Mouse (Mus musculus): ENCODE data around the gene Pot1a. TPM values are rescaled to one million over a fixed set of nuclear protein-coding genes. Genes with fewer than 3 reads are reported as not detected.

The Pot1a gene
- total RNA-seq (2021), result 10 to 100 TPM; 19.5 to 21.9 TPM
- long read RNA-seq, experiment 1, partial matches to known transcripts, result 1 of 8 reads
- long read RNA-seq, experiment 1, other reads (novel, unspliced or antisense), result 2 of 8 reads
- long read RNA-seq, experiment 2, partial matches to known transcripts, result 3 of 8 reads
- long read RNA-seq, experiment 2, other reads (novel, unspliced or antisense), result 1 of 8 reads

GRCm38 (mm10) chr6:25808806-25809495 lies at the start of gene Pot1a:
Pot1a (minus strand) TSS chr6:25809246.
- DNase-seq (ENCODE audit: low spot score in 2 of 2), result peak; percentile 83 to 90

- DNase-seq (ENCODE audit: low spot score in 2 of 2), result no peak
Measured at GRCm38 (mm10) chr6:25836261-25836660, 27.2 kb upstream of the Pot1a start.

DNA sequence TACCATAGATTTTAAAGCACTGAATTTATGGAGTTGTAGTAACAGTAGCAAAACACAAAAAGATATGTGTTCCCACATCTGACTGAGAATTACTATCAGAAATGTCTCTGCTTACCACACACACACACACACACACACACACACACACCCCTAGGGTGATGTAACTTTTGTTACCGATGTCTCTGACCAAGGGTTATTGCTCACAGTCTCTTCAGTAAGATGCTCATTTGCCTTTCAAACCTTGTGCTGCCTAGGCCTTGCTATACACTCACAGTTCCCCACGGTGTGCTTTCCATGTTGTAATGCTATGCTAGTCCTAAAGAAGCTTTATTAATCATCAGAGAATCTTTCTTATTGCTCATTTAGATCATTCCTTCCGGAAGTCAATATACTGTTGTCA lies 3.0 kb downstream of the Pot1a start:
- no peak for DNase-seq (ENCODE audit: low spot score in 2 of 2)

- no peak for DNase-seq (ENCODE audit: low spot score in 2 of 2)
Measured at GRCm38 (mm10) chr6:25802269-25802668, 6.8 kb downstream of the Pot1a start.

DNA sequence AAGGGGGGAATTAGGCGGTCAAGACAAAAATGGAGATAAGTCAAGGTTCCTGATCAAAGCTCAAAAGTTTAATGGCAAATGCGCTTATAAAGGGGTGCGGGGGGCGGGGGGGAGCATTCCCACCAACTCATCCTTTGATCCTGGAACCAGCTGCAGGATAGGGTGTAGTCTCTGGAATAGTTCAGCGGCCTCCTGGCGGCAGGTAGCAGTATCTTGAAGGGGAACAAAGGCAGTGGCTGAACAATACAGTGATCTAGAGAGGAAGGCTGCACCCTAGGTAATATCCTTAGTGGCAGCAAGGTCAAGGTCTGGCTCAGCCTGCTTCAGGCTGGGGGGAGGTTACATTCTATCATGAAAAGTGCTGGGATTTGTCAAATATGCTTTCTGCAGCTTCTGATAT lies 7.8 kb downstream of the Pot1a start:
- no peak for DNase-seq (ENCODE audit: low spot score in 2 of 2)

- DNase-seq (ENCODE audit: low spot score in 2 of 2), result no peak
Measured at GRCm38 (mm10) chr6:25768238-25768637, 40.8 kb downstream of the Pot1a start.

GRCm38 (mm10) chr6:25767552-25767951 lies 41.5 kb downstream of the Pot1a start:
- DNase-seq (ENCODE audit: low spot score in 2 of 2), result no peak

DNA sequence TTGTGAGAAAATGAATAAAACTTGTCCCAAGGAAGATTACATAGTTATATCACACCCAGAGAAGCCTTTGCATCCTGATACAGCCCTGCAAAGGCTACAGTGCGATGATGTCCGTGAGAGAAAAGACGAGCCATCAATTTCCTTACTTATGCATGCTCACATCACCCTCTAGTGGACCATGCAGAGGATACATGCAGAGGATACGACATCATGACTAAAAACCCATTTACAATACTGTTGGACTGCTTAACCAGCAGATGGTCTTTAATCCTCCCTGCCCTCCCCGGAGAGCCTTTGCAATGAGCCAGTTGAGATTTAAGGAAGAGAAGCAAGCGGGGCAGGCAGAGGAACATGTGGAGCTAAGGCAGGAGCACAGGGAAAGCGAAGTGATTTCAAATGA lies 42.0 kb downstream of the Pot1a start:
- DNase-seq (ENCODE audit: low spot score in 2 of 2), result no peak

DNA sequence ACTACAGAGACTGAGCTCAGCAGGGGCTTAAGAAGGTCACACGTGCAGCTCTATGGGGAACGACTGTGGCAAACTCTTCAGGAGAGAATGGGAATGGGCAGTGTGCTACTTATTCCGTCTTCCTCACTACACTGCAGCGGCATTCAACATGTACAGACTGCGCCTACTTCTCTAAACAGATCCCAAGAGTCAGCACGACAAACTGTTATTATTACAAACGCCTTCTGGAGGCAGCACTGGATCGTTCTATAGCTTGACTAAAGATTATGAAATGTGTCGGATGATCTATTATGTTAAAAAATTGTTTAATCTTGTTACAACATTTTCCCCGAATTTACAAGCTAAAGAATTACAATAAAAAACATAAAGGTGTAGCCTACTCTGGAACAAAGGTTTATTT lies 42.8 kb downstream of the Pot1a start:
- DNase-seq (ENCODE audit: low spot score in 2 of 2), result no peak

DNA sequence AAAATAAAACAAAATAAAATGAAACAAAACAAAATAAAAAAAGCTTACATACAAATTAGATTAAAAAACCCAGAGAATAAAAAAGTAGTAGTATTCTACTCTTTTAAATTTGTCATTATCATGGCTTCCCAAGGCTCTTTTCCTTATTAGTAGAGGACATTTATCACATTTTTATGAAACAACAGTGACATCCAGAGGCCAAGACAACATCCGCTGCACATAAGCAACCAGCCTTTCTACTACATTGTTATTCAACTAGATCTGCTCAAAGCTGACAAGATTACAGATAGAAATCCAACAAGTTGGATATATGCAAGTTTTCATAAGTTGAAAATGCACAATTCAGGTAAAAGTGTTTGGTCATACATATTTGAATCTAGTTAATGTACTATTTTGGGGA lies 56.4 kb downstream of the Pot1a start:
- DNase-seq (ENCODE audit: low spot score in 2 of 2), result no peak

- no peak for DNase-seq (ENCODE audit: low spot score in 2 of 2)
Measured at GRCm38 (mm10) chr6:25736533-25736932, 72.5 kb downstream of the Pot1a start.

DNA sequence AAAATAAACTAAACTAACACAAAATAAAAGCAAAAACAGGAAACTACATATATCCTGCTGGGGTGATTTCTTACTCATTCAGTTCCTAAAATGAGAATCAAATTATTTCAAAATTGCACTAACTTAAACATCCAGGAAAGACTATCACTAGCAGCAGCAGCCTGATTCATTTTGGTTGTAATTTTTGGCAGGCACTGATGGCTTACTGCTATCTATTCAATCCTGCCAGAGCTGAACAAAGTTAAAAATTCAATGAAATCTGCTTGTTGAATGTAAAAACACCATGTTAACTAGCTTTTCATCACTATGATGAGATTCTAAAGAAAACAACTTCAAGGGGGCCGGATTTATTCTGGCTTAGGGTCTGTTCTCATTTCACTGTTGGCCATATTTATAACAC lies 82.5 kb downstream of the Pot1a start:
- no peak for DNase-seq (ENCODE audit: low spot score in 2 of 2)

DNA sequence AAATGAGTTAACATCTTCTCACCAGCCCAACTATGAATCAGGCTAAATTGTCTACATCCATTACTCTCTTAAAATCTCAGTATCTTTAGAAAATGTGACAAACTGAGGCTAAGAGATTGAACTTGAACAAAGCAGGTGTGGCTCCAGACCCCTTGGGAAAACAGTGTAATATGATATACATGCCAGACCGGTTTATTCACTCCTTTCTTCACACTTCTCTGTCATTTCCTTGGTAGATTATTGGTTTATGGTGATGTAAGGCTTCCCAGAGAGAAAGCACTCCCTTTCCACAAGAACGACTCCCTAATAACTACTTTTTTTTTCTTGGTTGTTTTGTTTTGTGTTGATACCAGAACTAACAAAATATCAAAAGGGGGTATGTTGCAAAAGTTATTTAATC lies 98.4 kb downstream of the Pot1a start:
- no peak for DNase-seq (ENCODE audit: low spot score in 2 of 2)

DNA sequence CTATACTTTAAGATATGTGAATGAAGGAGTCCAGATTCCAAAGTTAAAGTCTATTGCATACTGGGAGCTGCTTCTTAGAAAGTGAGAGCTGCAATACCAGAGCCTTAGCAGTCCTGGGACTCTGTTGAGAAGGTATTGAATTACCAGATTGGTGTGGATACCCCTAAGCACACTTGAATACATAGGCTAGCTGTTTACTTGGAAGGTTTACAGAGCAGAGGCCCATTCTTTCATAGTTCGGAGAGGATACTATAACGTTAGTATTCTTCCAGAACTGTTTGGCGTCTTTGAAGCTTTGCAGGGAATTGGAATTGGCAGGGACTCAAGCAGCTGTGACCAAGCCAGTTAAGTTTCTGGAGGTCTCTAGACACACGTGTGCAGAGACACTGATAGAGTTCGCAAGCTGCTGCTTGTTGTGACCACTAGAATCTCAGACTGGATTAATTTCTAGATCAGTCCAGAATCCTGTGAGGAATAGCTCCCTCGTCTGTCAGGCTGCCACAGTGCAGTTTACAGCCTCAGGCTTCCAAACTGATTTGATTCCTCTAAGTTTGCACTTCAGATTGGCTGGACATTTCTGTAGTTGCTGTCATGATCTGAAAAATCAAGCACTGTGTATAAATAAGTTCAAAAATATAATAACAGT lies 99.7 kb downstream of the Pot1a start:
- peak in 1 of 2 experiments; percentile 7 for DNase-seq (ENCODE audit: low spot score in 2 of 2)

- no peak for DNase-seq (ENCODE audit: low spot score in 2 of 2)
Measured at GRCm38 (mm10) chr6:25699956-25700355, 109.1 kb downstream of the Pot1a start.

Other genes with a start within 250 kb of the Pot1a start
- 1 to 10 TPM; 1.6 to 2.1 TPM for gene Gpr37, start 118.5 kb downstream of the Pot1a start, total RNA-seq (2021)